Mouse (Mus musculus) monocyte, adult 59 days (primary cell): ENCODE results near the gene 9930111J21Rik1. TPM values are rescaled to one million over a fixed set of nuclear protein-coding genes. Genes with fewer than 3 reads are reported as not detected.

Experiments used
- total RNA-seq, 2 experiments: library from RNA; stranded (reverse); gene quantifications; one replicate each; pipeline ENCODE4 v1.2.4; 2023

9930111J21Rik1 gene
- total RNA-seq, result 10 to 100 TPM; 64.7 to 68.6 TPM

GRCm38 (mm10) chr11:48979251-48979650 lies at the start of gene 9930111J21Rik1:
Gene 9930111J21Rik1 (minus strand): TSS chr11:48979398.

DNA sequence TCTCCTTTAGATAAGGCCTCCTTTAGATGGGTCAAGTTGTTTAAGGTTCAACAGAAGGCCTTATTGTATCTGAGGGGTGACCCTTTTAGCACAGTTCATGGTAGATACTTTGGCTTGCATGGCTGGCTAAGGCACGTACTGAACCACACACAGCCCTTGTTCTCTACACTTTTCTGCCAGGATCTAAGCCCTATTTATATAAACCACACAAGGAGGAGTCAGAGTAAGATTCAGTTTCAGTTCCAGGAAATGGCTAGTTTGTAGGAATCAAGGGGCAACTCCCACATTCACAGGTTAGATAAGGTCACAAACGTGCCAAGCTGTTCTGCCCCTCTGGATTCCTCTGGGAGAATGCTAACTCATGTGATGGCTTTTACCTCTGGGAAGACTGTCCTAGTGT lies 14.8 kb upstream of the 9930111J21Rik1 start, which contains the start of gene Tgtp1:
Gene Tgtp1, minus strand, starts transcription at position 155 of the 400 bp plus-strand sequence.

GRCm38 (mm10) chr11:48991740-48992520 lies 12.7 kb upstream of the 9930111J21Rik1 start, which contains the start of gene Gm12185:
Gene Gm12185 (minus strand): TSS chr11:48992226.

DNA sequence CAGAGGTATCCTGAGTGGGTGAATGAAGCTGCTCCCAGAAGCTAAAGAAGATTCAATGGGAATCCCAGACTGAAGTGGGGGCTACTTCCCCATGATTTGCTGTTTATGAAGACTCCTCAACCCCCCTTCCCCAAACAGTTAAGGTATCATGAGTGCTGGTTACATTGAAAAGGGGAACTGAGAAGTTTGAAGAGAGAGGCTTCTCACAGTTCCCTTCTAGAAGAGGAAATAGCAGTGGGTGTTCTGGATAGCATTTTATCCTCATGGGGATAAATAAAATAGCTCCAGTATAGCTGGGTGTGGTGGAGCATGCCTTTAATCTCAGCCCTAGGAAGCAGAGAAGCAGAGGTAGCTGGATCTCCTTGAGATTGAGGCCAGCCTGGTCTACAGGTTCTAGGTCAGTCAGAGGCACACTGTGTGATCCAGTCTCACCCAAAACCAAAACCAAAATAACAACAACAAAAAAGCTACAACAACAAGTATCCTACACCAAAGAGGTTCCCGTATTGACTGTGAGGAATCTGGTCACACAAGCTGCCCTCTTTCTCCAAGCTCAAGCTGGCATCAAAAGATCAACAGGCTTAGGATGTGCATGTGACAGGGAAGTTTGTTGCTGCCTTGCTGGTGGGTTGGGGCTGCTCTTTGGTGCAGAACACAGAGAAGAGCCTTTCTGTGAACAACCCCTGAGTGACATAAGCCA lies 808 bp downstream of the 9930111J21Rik1 start, which contains the start of gene Olfr56:
Gene Olfr56, plus strand, starts transcription at position 650 of the 700 bp plus-strand sequence.

GRCm38 (mm10) chr11:48946090-48946489 lies 33.1 kb downstream of the 9930111J21Rik1 start, which contains the start of gene Psme2b:
Gene Psme2b (minus strand): TSS chr11:48946190.

GRCm38 (mm10) chr11:48902021-48902420 lies 77.2 kb downstream of the 9930111J21Rik1 start, which contains the start of gene Gm5431:
Gene Gm5431 (minus strand): TSS chr11:48902214.

Other genes starting within 250 kb of the 9930111J21Rik1 start
- 1,000 to 10,000 TPM; 1,060 to 1,070 TPM for gene Rack1, start 179.1 kb downstream of the 9930111J21Rik1 start, total RNA-seq
- 10 to 100 TPM; 74.4 to 78.6 TPM for gene Trim41, start 162.0 kb downstream of the 9930111J21Rik1 start, total RNA-seq
- gene Trim7, start 153.3 kb downstream of the 9930111J21Rik1 start, total RNA-seq, result 10 to 100 TPM in 1 of 2 experiments, 1 to 10 TPM in 1; 6.3 to 10.6 TPM
- 1 to 10 TPM in 1 of 2 experiments, not detected in 1; 3.0 TPM for gene Gm12184, start 152.7 kb downstream of the 9930111J21Rik1 start, total RNA-seq
- gene Irgm1, start 107.7 kb downstream of the 9930111J21Rik1 start, total RNA-seq, result 10 to 100 TPM; 53.7 to 58.0 TPM
- 10 to 100 TPM; 23.9 to 28.3 TPM for gene Gm5431, start 77.2 kb downstream of the 9930111J21Rik1 start, total RNA-seq
- 10 to 100 TPM; 30.1 to 40.0 TPM for gene Psme2b, start 33.2 kb downstream of the 9930111J21Rik1 start, total RNA-seq
- gene Olfr56, start 509 bp downstream of the 9930111J21Rik1 start, total RNA-seq, result under 1 TPM; 0.16 to 0.30 TPM
- 10 to 100 TPM; 15.7 to 18.9 TPM for gene Gm12185, start 12.8 kb upstream of the 9930111J21Rik1 start, total RNA-seq
- gene Tgtp1, start 14.8 kb upstream of the 9930111J21Rik1 start, total RNA-seq, result 1 to 10 TPM in 1 of 2 experiments, not detected in 1; 2.6 TPM
- 100 to 1,000 TPM in 1 of 2 experiments, 10 to 100 TPM in 1; 77.6 to 104 TPM for gene 9930111J21Rik2, start 71.8 kb upstream of the 9930111J21Rik1 start, total RNA-seq
- 10 to 100 TPM in 1 of 2 experiments, 1 to 10 TPM in 1; 6.6 to 10.3 TPM for gene Tgtp2, start 84.8 kb upstream of the 9930111J21Rik1 start, total RNA-seq
- 10 to 100 TPM; 89.2 to 92.9 TPM for gene Ifi47, start 97.2 kb upstream of the 9930111J21Rik1 start, total RNA-seq
- gene Olfr1396, start 135.5 kb upstream of the 9930111J21Rik1 start, total RNA-seq, result not detected
- gene Olfr1395, start 162.9 kb upstream of the 9930111J21Rik1 start, total RNA-seq, result not detected
- gene Olfr1394, start 175.0 kb upstream of the 9930111J21Rik1 start, total RNA-seq, result not detected
- gene Btnl9, start 207.8 kb upstream of the 9930111J21Rik1 start, total RNA-seq, result under 1 TPM in 1 of 2 experiments, not detected in 1; 0.16 TPM
- gene Zfp62, start 223.9 kb upstream of the 9930111J21Rik1 start, total RNA-seq, result 10 to 100 TPM; 63.6 to 68.3 TPM